Mouse (Mus musculus) adrenal gland, adult 8-10 months (tissue): ENCODE measurements around the gene Pi4k2a. TPM values are rescaled to one million over a fixed set of nuclear protein-coding genes. Genes with fewer than 3 reads are reported as not detected.

Source experiments
- DNase-seq: peaks from one replicate; pipeline ENCODE4 v3.0.0; 2022
- total RNA-seq, 4 experiments: library from RNA; stranded (reverse); gene quantifications; 2 replicates each; pipeline ENCODE4 v1.2.4; 2022

The Pi4k2a gene
- total RNA-seq, 4 experiments from 2014 or later, result 78.8 to 81.8 (median 80.4) TPM

- DNase-seq, result no peak
Measured at GRCm38 (mm10) chr19:42136126-42136525, 45.9 kb downstream of the Pi4k2a start.

- DNase-seq, result no peak
Measured at GRCm38 (mm10) chr19:42137167-42137672, 47.0 kb downstream of the Pi4k2a start.

GRCm38 (mm10) chr19:42138517-42139285 lies 48.4 kb downstream of the Pi4k2a start:
- no peak for DNase-seq

GRCm38 (mm10) chr19:42139724-42140517 lies 49.7 kb downstream of the Pi4k2a start:
- DNase-seq, result no peak

GRCm38 (mm10) chr19:42141998-42142397 lies 51.7 kb downstream of the Pi4k2a start:
- no peak for DNase-seq

- DNase-seq, result no peak
Measured at GRCm38 (mm10) chr19:42142757-42143156, 52.5 kb downstream of the Pi4k2a start.

GRCm38 (mm10) chr19:42144067-42144466 lies 53.8 kb downstream of the Pi4k2a start:
- DNase-seq, result no peak

- DNase-seq, result no peak
Measured at GRCm38 (mm10) chr19:42144541-42145167, 54.4 kb downstream of the Pi4k2a start.

- DNase-seq, result no peak
Measured at GRCm38 (mm10) chr19:42145210-42145609, 54.9 kb downstream of the Pi4k2a start.

GRCm38 (mm10) chr19:42145731-42146130 lies 55.5 kb downstream of the Pi4k2a start:
- no peak for DNase-seq

- DNase-seq, result no peak
Measured at GRCm38 (mm10) chr19:42146276-42147010, 56.2 kb downstream of the Pi4k2a start.

- peak; percentile 82 for DNase-seq
Measured at GRCm38 (mm10) chr19:42147170-42147768, 57.0 kb downstream of the Pi4k2a start, which contains the start of gene Marveld1. TSS of gene Marveld1 (plus strand) at chr19:42147400.

- DNase-seq, result no peak
Measured at GRCm38 (mm10) chr19:42147769-42148568, 57.7 kb downstream of the Pi4k2a start.

GRCm38 (mm10) chr19:42148569-42148860 lies 58.2 kb downstream of the Pi4k2a start:
- no peak for DNase-seq

GRCm38 (mm10) chr19:42151990-42152389 lies 61.7 kb downstream of the Pi4k2a start:
- DNase-seq, result peak; percentile 80

- DNase-seq, result no peak
Measured at GRCm38 (mm10) chr19:42157493-42158237, 67.4 kb downstream of the Pi4k2a start.

- no peak for DNase-seq
Measured at GRCm38 (mm10) chr19:42158246-42159017, 68.2 kb downstream of the Pi4k2a start.

- DNase-seq, result no peak
Measured at GRCm38 (mm10) chr19:42163764-42164163, 73.5 kb downstream of the Pi4k2a start, which contains the start of gene Zfyve27. TSS of gene Zfyve27 (plus strand) at chr19:42163951.

- DNase-seq, result no peak
Measured at GRCm38 (mm10) chr19:42164188-42164587, 73.9 kb downstream of the Pi4k2a start.
